Mouse (Mus musculus) thymus, postnatal 0 days (tissue): ENCODE results near the gene Acot11. TPM values are rescaled to one million over a fixed set of nuclear protein-coding genes. Genes with fewer than 3 reads are reported as not detected.

ENCODE experiments used
- polyA plus RNA-seq: library from polyadenylated mRNA; unstranded; fragments of >200 nt; fragmentation: Nextera tagmentation; extraction: Ambion mirVana; gene quantifications from 2 replicates; pipeline ENCODE4 v1.2.1, GENCODE M21; 2015

Acot11 gene
- polyA plus RNA-seq, 1 experiment from 2014 or later, result 0.88 TPM

Other genes with a start within 250 kb of the Acot11 start
- gene Dhcr24, start 244.0 kb downstream of the Acot11 start, polyA plus RNA-seq, result 7.2 and 7.8 TPM in 2 replicates
- 0.15 TPM in 1 of 2 replicates, not detected in the other for gene Lexm, start 187.8 kb downstream of the Acot11 start, polyA plus RNA-seq
- gene Ttc22, start 182.6 kb downstream of the Acot11 start, polyA plus RNA-seq, result 0.17 and 0.43 TPM in 2 replicates
- gene Pars2, start 153.9 kb downstream of the Acot11 start, polyA plus RNA-seq, result 12.7 and 13.9 TPM in 2 replicates
- gene Ttc4, start 126.1 kb downstream of the Acot11 start, polyA plus RNA-seq, result 61.4 TPM in 2 replicates
- not detected in 2 replicates for gene Mroh7, start 74.1 kb downstream of the Acot11 start, polyA plus RNA-seq
- 0.21 and 0.22 TPM in 2 replicates for gene Fam151a, start 71.1 kb downstream of the Acot11 start, polyA plus RNA-seq
- 93.6 and 106 TPM in 2 replicates for gene Ssbp3, start 105.7 kb upstream of the Acot11 start, polyA plus RNA-seq